Mouse (Mus musculus) layer of hippocampus, postnatal 25 days (tissue): Measurements from ENCODE around the gene Piga. TPM values are rescaled to one million over a fixed set of nuclear protein-coding genes. Genes with fewer than 3 reads are reported as not detected.
A peak's percentile ranks its signal among the peaks of the same experiment; 100 is the strongest.

ENCODE experiments used
- DNase-seq, 2 experiments: peaks; one replicate each; pipeline ENCODE4 v3.0.0; 2022; ENCODE audit warnings: mixed read lengths in 2 of 2, low spot score in 1 of 2; ENCODE audit errors: extremely low spot score in 1 of 2
- total RNA-seq, 2 experiments: library from RNA; stranded (reverse); gene quantifications; 2 replicates each; pipeline ENCODE4 v1.2.3; 2021

Gene Piga
- total RNA-seq, 2 experiments from 2014 or later: 7.7 to 7.9 TPM

GRCm38 (mm10) chrX:164431133-164431532, 11.5 kb downstream of the Piga start:
- DNase-seq: no peak

- no peak for DNase-seq
Observed at GRCm38 (mm10) chrX:164431541-164431940, 12.0 kb downstream of the Piga start.

DNA sequence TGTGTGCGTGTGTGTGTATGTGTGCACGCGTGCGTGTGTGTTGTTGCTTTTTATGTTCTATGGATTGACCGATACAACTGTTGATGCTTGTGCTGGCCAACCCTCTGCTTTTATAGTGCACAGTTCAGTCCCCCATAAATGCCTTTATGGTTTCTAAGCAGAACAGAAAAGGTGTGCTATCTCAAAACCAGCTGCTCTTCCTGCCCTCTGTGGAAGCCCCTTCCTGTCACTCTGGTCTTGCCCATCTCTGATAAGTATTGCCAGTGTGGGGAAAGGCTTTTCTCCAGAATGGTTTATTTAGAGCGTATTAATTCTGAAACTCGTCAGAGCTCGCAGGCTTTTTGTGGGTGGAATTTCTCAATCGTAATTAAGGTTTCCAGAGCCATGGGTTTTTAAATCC, 13.1 kb downstream of the Piga start:
- DNase-seq: no peak

DNA sequence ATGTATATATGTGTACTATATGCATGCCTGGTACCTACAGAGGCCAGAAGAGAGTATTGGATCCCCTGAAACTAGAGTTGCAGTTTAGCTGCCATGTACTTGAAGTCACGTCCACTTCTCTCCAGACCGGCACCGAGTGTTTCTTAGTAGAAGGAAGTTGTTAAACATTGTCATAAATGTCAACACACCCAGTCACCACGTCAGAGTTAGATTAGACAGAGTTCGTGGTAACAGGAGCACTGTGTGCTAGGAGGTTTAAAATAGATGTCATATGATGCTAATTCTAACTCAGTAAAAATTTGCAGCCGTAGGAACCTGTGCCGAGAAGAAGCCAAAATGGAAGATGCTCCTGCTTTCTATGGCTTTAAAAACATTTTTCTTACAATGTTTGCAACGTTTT, 17.1 kb downstream of the Piga start, which contains the start of gene Asb11:
Gene Asb11, plus strand, starts transcription at position 286 of the 400 bp plus-strand sequence.
- no peak for DNase-seq

DNA sequence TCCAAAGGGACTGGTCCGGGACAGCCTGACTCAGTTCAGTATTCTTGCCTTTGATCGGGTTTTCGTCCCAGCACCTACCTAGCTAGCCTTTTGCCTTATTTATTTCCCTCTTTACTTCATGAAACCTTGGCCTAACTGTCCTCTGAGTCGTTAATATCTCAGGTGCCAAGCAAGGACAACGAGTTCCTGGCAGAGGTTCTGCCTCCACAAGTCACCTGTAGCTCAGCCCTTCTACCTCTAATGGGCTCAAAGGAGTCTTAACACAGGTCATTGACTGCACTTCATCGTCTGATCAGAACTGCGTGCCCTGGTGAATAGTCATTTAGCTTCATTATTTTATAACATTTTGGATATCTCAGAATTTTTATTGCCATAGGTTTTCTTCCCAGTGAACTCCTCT, 19.9 kb downstream of the Piga start:
- DNase-seq: no peak

- no peak for DNase-seq
Observed at GRCm38 (mm10) chrX:164440140-164440539, 20.6 kb downstream of the Piga start.

- DNase-seq: no peak
Observed at GRCm38 (mm10) chrX:164440703-164441102, 21.1 kb downstream of the Piga start.

DNA sequence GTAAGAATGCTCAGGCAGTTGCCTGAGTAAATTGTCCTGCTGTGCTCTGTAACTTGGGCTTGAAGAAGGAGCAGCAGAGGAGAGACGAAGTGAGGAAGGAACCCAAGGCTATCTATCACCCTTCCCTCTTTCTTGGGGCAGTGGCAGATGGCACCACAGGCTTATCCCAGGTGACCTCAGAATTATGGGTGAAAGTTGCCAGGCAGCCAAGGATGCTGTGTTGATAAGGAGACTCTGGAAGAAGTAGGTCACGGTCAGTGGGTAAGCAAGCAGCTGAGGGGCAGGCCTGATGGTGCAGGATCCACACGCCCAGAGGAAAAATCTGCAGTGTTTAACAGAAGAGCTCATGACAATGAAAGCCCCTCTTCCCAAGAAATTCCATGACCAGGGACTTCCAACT, 21.7 kb downstream of the Piga start:
- no peak for DNase-seq

DNA sequence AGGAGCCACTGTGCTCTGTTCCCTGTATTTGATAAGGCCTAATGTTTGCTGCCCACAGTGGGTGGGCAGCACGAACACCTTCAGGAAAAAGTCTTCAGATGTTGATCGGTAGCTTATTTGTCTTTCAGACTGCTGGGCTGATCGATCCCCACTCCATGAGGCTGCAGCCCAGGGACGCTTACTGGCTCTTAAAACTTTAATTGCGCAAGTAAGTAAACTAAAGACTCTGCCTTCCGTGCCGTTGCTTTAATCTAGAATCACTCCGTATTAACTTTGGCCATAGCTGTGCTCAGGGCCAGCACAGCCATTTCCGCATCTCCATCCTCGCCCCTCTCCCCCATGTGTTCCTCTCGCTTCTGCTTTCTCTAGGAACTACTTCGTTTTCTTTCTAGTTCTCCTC, 26.0 kb downstream of the Piga start:
- no peak for DNase-seq

- no peak for DNase-seq
Observed at GRCm38 (mm10) chrX:164446106-164446551, 26.5 kb downstream of the Piga start.

DNA sequence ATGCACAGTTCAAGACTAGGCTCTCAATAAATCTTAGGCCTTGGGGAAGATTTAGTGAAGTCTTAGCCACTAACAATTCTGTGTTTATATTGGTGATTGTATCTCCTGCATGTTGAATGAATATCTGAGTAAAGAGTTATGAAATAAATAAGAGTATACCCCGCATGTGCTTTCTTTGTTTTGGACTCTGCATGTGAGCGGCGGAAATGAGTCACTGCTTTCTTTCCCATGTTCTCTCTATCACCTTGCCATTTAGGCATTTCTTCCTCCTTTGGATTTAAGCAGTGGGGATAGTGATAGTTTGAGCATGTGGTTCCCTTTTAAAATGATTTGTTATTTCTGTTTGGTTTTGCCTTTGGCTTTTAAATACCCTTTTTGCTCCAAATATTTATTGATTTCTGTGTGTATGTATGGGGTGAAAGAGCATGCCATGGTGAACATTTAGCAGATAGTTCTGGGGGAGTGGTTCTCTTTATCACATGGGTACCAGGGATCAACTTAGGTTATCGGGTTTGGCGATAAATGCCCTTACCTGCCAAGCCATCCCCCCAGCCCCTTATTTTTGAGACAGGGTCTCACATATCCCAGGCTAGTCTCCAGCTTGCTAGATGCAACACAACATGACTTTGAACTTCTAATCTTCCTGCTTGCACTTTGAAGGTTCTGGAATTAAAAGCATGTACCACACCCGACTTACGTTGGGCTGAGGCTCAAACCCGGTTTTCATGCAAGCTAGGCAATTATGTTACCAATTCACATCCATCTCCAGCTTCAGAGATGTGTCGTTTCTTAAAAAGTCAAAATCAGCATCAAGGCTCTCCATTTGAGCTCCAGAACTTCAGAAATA, 27.5 kb downstream of the Piga start:
- DNase-seq: no peak

DNA sequence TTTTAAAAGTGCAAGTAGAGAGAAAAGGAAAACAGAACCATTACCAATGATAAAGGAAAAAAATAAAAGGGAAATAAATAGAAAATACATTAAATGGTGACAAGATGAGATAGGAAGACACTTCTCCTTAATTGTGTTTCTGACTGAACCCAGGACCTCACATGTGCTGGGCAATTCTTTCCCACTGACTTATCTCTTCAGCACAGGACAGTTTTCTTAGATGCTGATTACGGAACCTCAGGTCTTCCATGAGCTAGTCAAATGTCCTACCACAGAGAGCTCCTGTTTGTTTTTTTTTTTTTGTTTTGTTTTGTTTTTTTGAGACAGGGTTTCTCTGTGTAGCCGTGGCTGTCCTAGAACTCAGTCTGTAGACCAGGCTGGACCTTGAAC, 28.1 kb downstream of the Piga start:
- no peak for DNase-seq

DNA sequence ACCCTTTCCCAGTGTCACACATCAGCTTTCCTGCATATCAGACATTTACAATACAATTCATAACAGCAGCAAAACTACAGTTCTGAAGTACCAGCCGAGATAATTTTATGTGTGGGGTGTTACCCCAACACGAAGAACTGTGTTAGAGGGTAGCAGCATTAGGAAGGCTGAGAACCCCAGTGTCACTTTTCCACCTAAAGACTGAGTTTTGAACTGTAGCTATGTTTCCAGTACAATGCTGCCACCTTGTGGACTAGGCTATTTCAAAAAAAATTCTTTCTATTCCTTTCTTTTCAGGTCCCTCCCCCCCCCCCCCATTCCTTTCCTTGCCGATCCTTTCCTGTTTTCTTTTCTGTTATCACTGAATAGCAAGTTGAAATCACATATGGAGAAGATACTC, 29.6 kb downstream of the Piga start:
- DNase-seq: peak in 1 of 2 experiments; percentile 48

DNA sequence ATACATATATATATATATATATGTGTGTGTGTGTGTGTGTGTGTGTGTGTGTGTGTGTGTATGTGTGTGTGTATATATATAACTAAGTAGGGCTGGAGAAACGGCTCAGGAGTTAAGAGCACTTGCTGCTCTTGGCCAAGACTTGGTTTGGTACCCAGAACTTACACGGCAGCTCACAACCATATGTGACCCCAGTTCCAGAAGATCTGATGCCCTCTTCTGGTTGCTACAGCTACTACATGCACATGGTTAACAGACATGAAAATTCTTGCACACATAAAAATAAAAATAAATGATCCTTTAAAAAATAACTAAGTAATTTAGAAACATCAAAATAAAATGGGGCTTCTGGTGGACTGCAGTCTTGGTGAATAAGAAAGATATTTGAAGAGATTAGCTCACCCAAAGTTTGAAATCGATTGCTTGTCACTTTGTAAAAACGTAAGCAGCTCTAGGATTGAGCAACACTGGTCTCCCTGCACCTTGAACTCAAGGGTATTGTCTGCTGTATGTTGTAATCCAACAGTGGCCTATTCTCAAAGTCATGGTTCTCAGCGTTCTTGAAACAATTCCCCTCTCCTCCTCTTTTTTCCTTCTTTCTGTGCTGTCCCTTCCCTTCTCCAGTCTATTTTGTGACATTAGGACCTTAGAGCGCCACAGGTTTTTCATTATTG, 39.8 kb downstream of the Piga start:
- DNase-seq: no peak

Other genes starting within 250 kb of the Piga start
- under 1 TPM; 0.61 to 0.74 TPM for gene Bmx, start 161.6 kb upstream of the Piga start, total RNA-seq
- 1 to 10 TPM; 5.2 to 5.9 TPM for gene Pir, start 150.4 kb upstream of the Piga start, total RNA-seq
- 1 to 10 TPM; 1.7 to 4.2 TPM for gene Vegfd, start 46.4 kb upstream of the Piga start, total RNA-seq
- 1 to 10 TPM; 1.3 to 3.2 TPM for gene Asb11, start 17.2 kb downstream of the Piga start, total RNA-seq
- gene Asb9, start 86.5 kb downstream of the Piga start, total RNA-seq: not detected